Mouse (Mus musculus) urinary bladder, postnatal 4 days (tissue): ENCODE data around the gene Paox.
"Not testable (repeated sequence)": the region's sequence is repeated elsewhere in the genome, so short reads cannot be mapped to it uniquely, and the experiment has no call there.

ENCODE experiments used
- DNase-seq, 2 experiments: peaks; one replicate each; pipeline ENCODE4 v3.0.0; 2021 to 2022; ENCODE audit warnings: low spot score in 2 of 2

The Paox gene

DNA sequence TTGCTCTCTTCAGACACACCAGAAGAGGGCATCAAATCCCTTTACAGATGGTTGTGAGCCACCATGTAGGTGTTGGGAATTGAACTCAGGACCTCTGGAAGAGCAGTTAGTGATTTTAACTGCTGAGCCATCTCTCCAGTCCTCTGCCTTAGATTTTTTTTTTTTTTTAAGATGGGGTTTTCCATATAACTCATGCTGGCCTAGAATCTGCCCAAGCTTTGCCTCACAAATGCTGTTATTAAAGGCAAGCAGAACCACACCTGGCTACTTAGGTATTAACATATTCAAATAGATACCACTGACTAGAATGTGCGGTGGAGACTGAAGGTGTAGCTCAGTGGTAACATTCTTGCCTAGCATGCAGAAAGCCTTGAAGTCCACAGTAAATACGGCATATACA, 4.9 kb downstream of the Paox start:
- DNase-seq, result no peak

DNA sequence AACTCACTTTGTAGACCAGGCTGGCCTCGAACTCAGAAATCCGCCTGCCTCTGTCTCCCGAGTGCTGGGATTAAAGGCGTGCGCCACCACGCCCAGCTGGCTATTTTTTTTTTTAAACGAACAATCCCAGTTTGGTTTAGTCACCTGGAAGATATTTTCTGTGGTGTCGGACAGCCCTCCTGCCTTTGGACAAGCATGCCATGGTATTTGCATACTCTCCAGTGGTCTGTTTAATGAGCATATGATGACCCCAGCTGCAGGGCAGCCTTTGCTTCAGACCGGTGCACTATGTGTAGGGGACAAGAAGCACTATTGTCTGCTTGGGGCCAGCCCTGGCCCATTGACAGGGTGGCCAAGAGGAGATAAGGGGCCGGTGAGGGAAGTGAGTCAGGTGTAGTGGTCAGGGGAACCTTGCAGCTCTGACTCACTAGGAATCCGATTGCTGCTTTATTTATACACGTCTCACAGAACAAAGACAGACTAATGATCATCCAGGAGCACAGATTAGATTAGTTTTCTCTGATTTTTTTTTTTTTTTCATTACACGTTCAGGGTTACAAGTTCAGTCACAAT, 5.8 kb downstream of the Paox start:
- no peak for DNase-seq

DNA sequence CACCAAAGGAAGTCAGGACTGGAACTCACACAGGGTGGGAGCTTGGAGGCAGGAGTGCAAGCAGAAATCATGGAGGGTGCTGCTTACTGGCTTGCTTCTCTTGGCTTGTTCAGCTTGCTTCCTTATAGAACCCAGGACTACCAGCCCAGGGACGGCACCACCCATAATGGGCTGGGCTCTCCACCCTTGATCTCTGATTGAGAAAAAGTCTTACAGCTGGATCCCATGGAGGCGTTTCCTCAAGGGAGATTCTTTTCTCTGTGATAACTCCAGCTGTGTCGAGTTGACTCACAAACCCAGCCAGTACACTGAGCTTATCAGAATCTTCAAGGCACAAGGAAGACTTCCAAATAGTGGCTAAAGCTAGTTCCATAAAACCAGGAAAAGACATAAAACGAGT, 7.2 kb downstream of the Paox start:
- no peak for DNase-seq

DNA sequence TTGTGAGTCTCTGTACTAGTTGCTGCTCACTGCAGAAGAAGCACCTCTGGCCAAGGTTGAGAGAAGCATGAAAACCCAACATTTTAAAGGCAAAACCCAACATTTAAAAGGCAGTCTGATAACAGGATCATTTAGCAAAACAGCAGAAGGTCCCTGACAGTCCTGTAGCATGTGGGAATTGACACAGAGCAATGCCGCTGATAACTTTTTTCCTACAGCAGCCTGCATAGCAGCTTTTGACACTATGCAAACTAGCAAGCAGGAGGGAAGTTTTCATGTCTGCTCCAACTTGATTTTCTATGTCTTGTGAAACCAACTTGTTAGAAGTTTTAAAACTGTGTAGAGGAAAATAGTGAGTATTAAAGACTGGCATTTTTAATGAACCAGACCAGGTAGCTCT, 8.8 kb downstream of the Paox start:
- no peak for DNase-seq

DNA sequence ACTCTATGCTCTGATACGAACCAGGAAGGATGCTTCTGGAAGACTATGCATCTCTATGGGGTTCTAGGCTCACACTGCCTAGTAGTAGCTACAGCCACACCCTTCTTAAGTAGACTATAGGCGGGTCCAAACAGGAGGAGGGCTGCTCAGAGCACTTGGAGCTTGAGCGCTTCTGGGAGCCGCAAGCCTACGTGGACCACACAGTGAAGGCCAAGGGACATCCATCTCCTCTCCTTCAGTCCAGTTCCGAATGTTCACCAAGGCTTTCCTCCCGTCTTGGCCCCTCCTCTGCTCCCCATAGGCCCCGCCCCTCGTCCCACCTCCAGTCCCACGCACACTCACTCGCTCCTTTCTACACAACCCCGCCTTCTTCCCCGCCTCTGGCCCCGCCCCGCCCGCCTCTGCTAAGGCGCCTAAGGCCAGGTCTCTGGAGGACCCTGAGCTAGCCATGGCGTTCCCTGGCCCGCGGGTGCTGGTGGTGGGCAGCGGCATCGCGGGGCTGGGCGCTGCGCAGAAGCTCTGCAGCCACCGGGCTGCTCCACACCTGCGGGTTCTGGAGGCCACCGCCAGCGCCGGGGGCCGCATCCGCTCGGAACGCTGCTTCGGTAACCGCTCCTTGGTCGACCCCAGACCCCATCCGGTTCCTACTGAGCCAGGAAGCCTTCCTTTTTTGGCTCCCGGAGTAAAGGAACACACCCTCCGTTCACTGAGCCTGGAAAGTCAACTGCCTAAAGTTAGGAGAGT, 9.9 kb downstream of the Paox start:
- peak; percentile 91 to 97 for DNase-seq

DNA sequence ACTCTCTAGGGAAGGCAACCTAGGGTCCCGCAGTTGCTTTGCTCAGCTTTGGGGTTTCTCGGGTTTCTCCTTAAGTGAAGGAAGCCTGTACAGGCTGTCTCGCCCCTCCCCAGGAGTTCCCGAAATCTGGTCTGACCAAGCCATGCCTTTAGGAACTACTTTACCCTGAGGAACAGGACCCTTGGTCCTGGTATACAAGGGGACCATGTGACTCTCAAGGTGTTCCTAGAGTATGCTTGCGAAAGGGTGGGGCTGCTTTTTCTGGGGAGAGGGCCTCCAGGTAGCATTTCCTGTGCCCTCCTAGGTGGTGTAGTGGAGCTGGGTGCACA, 10.4 kb downstream of the Paox start:
- DNase-seq, result no peak

DNA sequence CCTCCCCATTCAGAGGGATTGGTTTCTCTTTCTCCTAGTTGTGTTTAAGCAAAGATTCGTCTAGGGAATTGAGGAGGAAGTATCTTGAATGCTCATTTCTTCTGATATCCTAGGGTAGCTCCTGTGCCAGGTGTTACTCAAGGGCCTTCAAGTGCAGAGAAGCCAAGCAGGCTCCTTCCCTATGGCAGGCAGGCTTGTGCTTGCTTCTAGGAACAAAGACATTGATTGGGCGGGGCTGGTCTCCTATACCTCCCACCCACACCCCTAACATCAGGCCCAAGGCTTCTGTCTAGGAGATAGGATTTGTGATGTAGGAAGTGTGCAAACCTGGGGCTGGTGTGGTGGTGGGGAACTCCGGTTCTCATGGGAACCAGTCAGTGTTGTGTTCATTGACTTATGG, 11.3 kb downstream of the Paox start:
- DNase-seq, result no peak

DNA sequence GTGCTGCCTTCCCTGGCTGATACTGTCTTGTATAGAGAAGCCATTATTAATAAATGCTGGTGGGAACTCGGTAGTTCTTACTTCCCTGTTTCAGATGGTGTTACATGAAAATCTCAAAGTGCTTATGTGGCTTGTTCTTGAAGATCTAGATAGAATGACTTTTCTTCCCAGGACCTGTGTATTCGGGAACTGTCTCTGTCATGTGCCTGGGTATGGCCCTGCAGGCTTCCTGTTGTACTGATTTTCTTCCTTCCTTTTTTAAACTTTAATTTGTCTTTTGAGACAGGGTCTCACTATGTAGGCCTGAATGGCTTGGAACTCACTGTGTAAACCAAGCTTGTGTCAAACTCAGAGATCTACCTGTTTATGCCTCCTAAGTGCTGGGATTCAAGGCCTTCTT, 12.3 kb downstream of the Paox start:
- no peak for DNase-seq

DNA sequence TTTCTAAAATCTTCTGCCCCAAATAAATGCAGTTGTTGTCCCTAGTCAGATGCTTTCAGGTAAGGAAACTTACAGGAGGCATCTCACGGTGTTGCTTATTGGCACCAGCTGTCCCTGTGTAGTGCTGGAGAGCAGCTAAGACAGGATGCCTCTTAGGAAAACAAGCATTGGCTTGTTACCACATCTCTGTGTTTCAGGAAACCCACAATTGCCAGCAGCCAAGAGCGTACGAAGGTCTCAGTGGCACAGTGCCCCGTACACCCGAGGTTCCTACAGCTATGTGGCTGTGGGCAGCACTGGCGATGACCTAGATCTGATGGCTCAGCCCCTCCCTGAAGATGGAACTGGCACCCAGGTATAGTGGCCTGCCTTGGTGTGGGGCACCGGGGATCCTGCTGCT, 16.6 kb downstream of the Paox start:
- not testable (repeated sequence) for DNase-seq

DNA sequence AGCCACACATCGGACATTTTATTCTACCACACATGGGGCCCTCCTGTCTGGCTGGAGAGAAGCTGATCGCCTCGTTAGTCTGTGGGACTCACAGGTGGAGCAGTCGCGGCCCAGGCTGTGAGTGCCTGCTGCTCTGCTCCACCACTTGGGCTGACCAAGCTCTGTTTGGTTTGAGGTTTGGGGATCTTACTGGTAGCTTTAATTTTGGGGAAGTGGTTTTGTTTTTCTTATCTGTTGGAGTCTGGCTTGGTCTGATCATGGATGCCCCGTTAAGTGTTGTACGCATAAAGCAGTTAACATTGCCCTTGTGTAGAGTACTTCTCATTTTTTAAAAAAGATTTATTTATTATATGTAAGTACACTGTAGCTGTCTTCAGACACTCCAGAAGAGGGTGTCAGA, 18.4 kb downstream of the Paox start:
- DNase-seq, result not testable (repeated sequence)

DNA sequence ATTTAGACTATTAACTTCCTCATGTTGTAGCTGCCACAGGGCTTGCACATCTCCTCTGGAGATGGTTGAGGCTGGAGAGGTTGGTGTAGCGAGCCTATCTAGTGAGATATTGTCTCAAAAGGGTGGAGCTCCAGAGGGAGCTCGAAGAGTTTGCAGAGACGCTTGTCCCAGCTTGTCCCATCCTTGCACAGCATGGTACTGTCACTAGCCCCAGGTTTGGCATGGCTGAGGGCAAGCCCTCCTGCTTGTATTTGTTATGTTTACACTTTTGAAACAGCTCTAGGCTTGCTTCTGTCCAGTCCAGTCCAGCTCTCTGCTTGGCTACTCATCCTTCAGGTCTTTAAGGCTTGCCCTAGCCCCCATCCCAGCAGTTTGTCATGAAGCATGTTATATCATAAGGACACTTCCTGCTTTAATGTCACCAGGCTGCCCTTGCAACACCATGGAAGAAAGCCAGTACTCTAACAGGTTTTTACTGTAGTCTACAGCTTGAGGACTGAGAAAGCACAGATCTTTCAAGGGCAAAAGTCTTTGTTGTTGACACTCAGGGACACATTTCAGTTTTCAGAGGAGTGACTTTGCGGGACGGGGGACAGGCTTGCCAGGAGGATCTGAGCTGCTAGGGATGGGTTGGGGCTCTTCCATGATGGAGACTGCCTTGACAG, 19.6 kb downstream of the Paox start:
- no peak for DNase-seq

DNA sequence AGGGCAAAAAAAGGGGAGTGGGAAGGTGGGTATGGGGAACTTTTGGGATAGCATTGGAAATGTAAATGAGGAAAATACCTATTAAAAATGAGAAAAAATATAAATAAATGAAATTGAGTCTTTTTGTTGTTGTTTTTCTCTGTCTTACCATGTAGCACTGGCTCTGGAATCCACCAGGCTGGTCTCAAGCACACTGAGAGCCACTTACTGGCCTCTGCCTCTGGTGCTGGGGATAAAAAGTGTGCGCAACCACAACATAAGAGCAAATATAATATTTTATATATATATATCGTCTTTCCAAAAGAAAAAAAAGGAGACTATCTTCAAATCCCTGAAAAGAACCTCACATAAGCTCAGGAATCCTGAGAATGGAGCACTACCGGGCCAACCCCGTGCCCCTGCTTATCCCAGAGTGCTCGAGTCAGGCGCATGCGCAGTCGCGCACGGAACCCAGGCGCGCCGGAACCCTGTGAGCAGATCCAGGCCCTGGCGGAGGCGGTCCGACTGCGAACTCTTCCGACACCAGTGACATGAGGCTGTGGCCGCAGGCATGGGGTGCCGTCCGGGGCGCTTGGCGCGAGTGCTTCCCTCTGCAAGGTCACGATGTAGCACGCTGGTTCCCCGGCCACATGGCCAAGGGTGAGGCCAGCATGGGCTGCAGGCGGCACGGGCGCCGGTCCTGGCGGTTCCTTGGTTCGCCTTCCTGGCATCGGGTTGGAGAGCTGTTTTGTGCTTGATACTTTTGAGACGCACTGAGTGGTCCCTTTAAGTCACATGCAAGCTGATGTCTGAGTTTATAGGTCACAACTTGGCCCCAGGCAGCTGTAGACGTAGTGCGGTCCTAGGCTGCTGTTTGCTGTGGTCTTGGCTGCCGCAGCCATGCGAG, 21.8 kb downstream of the Paox start, which contains the start of gene Mtg1:
TSS of gene Mtg1 (plus strand) at position 430 of the 886 bp plus-strand sequence.
- peak; percentile 96 for DNase-seq

DNA sequence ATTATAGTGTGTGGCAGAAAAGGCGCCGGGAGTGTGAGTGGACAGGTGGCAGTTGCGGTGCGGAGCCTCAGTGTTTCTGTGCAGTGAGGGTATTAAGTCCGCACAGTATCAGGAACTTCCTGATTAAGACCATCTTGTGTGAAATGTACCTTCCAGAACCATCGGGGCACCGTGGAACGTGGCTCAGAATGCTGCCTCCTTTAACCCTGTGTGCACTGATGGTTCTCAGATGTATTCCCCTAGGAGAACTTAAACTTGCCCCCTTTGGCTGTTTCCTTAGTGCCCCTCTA, 22.4 kb downstream of the Paox start:
- DNase-seq, result no peak

DNA sequence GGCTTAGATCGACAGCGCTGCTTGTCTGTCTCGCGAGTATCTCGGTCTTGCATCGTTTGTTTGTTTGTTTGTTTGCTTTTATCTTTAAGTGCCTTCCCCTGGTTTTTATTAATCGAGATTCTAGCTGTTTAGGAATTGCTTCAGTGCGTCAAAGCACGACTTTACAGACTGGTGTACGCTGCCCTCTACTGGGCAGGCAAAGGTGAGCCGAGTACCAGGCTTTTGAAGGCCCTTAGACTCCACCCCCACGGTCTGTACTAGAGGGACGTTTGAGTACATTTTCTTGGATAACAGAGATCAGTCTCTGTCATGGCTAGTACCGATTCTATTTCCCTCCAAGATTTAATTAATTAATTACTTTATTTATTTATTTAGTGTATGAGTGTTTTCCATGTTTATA, 25.8 kb downstream of the Paox start:
- peak in 1 of 2 experiments; percentile 42 for DNase-seq

DNA sequence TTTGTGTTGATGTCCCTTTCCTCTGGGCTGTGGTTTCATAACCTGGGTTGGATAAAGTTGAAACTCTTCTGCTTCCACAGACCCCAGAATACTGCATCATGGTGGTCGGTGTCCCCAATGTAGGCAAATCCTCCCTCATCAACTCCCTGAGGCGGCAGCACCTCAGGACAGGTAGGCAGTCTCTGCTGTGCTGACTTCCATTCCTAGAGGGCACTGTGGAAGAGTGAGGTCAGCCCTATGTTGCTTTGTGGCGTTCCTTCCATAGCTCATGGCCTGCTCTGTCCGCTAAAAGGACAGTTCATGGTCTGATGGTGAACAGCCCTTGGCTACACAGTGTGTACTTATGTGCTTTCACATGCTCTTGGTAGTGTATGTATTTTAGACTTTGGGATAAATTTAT, 29.0 kb downstream of the Paox start:
- no peak for DNase-seq

DNA sequence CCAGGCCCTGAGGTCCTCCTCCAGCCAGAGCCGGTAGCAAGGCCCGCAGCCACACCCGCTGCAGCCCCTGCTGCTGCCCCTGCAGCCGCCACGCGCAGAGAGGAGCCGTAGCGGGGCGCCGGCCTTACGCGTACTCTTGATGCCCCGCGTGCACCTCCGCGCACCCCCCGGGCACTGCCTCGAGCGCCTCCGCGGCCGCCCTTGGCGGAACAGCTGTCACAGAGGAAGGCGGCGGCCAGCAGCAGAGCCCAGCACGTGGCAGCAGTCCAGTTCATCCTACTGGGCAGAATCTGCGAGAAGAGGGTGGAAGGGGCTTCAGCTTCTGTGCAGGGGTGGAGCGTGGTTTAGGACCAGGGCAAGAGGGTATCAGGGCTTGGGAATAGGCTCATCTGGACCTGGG, 37.8 kb downstream of the Paox start:
- DNase-seq, result no peak

DNA sequence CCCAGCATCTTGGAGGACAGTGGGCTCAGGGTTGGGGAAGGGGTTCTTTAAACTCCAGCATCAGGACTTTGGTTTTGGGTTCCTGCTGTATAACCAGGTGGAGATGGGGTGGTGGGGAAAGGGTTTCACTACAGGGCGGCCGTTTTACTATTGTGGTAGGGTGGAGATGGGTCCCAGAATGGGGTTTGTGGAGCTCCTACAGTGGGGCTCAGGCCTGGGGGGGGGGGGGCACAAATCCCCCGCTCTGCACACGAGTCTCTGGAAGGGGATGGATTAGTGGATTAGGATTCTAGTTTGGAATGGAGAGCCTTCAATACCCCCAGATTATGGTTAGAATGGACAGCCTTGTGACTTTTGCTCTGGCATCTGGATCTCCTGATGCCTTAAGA, 38.2 kb downstream of the Paox start:
- DNase-seq, result no peak

DNA sequence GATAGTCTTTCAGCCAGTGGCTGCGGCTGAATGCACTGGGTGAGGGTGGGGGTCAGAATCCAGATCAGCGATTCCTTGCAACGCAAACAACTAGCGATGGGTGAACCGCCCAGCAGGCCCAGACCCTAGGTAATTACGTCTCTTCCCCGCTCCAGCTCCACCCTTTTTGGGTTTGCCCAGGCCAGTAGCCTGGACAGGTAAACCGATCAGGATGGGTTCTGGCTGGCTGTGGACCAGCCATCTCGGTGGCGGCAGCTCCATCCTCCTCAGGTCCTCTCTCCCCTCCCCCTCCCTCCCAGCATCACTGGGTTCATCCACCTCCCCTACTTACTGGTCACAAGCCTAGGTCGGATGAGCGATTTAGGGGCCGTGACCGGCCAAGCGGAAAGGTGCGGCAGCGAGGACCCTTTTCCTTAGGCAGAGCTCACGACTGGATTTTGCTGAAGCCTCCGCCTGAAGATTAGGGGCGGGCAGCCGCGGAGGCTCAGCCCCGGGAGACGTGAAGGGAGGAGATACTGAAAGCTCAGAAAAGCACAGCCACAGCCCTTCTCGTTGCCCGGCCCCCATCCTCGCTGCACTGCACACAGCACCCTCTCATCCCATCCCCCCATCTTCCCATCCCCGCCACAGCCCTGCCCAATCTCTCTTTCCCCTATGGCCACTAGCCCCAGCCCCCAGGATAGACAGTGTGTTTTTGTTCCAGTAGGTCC, 38.8 kb downstream of the Paox start, which contains the start of gene Sprn:
TSS of gene Sprn (minus strand) at position 660 of the 710 bp plus-strand sequence.
- DNase-seq, result no peak

DNA sequence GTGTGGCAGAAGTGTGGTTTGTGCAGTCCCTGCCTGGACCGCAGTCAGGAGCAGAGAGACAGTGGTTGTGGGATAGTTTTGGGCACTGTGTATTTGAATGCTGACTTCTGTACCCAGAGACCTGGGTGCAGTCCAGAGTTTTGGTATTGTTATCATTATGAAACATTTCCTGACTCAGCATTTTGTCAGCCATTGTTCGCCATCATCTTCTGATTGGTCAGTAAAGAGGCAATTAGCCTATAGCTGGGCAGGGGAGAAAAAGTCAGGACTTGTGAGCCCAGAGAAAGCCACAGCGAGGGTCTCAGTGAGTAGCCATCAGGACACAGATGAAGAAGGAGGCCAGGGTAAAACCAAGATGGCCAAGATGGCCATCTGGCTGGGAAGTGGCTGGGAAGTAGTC, 44.8 kb downstream of the Paox start:
- DNase-seq, result no peak

DNA sequence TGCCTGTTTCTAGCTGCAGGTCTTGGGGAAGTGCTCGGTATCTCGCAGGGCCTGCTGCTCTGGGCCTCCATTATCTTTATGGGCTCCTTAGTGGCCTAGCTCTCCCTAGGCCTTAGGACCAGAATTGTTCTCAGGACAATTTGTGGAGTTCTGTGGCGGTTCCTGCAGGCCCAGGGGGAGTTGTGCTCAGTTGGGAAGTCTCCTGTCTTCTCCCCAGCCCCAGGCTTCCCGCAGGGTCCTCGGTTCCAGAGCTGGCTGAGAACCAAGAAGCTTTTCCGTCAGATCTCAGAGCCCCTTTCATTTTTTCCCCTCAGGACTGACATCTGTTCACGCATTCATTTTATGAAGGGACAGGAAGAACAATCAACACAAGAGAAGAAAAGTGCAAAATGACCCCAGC, 49.1 kb downstream of the Paox start, which contains the start of gene Olfr522:
TSS of gene Olfr522 (minus strand) at position 101 of the 400 bp plus-strand sequence.
- no peak for DNase-seq

DNA sequence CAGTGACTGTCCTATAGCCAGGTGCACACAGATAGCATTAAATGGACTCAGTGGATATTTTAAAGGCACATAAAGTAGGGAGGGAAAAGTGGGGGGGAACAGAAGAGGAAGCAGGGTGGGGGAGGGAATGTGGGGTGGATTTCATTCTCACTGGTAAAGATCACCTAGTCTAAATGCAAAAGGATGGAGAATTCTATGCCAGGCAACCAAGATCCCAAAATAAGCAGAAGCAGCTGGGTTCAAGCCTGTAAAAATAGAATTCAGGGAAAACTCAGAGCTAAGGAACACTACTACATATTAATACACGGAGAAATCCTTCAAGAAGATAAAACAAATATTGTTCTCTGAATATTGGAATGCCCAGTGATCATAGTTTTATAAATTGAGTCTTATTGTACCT, 52.4 kb downstream of the Paox start:
- DNase-seq, result no peak

DNA sequence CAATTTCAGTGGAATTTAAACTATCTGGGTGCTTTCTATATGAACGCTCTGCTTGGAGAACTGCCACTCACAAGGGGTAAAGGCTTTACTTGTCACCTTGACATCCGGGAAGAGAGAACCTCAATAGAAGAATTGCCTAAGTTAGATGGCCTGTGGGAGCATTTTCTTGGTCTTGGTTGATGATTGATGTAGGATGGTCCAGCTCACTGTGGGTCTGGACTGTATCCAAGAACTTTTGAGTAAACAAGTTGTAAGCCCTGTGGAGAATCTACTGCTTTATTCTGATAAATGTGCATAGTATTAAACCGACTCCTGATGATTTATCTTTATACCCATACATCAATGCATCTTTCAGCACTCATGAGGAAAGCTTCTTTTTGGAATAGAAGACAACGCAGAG, 53.8 kb downstream of the Paox start:
- no peak for DNase-seq
